Mouse (Mus musculus): ENCODE measurements around the gene Tpsb2.

Gene Tpsb2

DNA sequence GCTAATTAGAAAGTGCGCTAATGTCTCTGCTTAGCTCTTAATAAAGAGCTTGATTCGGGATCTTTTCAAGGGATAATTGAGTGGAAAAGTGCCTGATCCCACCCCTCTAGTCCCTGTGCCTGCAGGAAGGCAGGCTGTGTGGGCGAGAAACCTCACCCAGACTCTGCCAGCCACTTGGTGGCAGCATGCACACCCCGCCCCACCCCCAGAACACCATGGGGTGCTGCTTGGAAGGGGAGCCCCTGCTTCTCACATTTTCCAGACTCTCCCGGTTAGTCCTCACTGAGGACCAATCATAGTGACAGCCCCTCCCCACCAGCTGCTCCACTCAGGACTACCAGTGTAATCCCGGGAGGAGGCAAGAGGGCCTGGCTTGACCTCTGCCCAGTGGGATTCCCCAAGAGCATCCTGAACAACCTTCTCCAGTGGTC is 39.9 kb downstream of the Tpsb2 start:
- peak; percentile 56 to 61 for DNase-seq (ENCODE audit: low spot score in 2 of 2)

DNA sequence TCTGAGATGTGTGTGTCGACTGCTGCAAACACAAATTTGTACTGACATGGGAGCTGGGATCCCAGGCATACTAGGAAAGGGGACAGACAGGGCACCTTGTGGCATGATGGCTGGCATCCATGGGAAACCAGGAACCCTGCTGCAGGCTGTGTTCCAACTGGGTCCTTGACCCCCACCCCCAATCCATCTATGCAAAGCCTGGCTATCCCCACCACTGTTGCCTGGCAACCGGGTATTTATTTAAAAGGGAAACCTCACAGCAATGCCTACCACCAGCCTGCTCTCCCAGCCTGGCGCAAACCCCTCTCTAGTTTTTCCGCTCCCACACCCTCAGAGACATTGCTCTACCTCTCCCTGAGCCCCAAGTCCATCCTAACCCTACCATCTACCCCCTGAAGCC is 41.2 kb downstream of the Tpsb2 start:
- DNase-seq (ENCODE audit: low spot score in 2 of 2), result no peak

DNA sequence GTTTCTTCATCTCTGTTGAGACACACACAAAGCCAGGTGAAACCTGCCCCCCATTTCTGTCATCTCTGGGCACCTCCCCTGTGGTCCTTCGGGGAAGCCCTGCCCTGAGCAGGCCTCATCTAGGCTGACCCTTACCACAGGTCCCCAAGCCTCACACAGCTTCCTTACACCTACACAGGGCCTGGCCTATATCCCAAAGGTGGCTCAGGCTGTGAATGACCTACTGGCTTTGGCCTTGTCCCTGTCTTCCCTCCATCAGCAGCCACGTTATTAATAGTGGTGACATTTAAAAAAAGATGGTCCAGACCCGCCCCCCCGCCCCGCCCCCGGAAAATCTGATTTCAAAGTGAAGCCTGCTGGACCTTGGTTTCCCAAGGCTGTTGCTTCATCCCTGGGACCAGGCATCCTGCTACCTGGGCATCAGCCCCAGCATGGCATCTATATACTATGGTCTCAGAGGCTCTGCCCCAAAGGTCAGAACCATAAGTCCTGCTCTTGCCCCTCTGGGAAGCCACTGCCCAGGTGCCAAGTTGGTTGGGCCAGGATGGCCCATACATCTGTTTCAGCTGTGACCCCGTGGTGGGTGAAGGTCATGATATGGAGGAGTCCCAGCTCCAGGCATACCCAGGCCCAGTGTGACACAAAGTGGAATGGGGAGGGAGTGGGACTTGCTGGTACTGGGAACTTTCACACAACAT is 42.3 kb downstream of the Tpsb2 start:
- no peak for DNase-seq (ENCODE audit: low spot score in 2 of 2)

- DNase-seq (ENCODE audit: low spot score in 2 of 2), result no peak
Observed at GRCm38 (mm10) chr17:25409621-25410020, 43.5 kb downstream of the Tpsb2 start.

DNA sequence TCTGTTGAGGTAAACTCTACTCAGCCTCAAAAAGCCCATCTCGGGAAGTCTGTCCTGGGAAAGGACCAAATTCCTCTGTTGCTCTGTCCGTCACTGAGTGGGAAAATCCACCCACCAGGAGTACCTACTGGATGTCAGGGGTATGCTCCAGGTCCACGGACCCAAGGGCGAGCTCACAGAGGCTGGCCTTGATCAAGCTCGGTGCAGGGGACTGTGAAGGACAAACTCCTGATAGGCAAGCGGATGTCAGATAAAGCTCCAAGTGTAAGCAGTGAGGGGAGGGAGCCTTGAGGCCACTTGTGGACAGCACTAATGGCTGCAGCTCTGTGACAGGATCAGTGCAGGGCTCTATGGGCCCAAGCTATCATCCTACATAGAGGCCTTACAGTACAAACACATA is 44.1 kb downstream of the Tpsb2 start:
- no peak for DNase-seq (ENCODE audit: low spot score in 2 of 2)

GRCm38 (mm10) chr17:25410786-25411185 is 44.7 kb downstream of the Tpsb2 start:
- no peak for DNase-seq (ENCODE audit: low spot score in 2 of 2)

DNA sequence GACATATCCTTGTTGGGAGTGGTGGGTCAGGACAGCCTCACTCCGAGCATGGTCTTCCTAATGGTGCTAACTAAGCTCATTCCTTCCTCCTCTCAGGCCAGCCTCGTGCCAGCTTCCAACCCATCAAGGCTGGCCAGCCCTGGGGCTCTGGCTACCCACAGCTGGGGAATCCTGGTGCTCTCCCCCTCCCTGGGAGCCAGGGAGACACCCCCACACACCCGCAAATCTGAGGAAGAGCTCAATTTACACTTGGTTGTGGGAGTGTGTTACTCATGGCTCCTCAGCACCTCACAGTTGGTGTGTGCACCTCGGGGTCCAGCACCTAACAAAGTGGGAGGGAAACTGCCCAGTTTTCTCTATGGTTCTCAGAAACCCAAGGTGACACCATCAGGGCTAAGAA is 45.1 kb downstream of the Tpsb2 start:
- peak; percentile 57 to 63 for DNase-seq (ENCODE audit: low spot score in 2 of 2)

DNA sequence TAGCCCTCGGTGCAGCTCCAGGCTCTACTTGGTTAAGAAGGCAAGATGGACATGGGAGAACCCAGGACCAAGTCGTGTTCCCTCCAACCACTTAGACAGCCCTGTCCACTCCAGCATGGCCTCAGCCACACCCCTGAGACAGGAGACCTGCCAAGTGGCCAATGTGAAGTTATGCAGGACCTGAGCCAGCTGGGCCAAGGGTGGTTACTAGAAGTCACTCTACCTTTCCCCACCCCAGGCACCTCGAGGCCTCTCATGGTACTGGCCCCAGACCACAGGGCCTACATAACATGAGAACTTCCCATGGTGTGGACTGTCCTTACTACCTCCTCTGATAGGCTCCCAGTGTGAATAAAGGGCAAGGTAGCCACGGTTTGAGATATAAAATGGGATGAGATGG is 48.1 kb downstream of the Tpsb2 start:
- no peak for DNase-seq (ENCODE audit: low spot score in 2 of 2)

DNA sequence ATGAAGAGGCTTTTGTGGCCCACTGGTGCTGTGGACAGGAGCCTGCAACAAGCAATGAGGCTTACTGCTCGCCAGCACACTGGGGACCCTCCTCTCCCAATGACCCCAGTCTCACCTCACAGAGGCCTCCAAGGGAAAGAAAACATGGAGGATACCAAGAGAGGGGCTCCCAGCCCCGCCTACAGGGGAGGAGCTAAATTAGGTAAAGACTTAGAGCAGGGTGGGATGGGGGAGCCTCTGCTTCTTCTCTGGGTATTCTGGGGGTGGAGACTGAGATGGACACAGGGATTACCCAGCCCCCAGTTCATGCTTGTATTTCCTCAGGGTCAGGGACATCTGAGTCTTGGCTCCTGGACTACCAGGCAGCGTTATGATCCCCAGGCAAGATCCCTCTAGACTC is 48.8 kb downstream of the Tpsb2 start:
- DNase-seq (ENCODE audit: low spot score in 2 of 2), result no peak

DNA sequence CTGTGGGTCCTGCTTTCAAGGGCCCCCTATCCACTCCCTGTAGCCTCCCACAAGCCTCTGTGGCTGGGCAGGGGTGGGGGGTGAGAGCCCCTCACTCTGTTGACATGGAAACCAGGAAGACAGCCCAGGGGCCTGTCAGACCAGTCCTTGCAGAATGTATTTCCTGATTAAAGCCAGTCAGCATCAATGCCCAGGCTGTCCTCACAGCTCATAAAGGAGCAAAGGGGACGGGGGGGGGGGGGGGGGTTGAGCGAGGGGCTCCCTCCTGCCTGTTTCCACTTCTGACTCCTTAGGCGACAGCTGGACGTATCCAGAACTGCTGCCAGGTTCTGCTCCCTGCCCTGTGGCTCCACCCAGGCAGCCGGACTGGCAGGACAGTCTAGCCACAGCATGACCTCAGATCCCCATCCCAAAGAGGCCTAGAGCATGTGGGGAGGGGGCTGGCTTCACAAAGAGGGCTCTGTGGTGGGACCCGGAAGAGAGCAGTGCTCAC is 49.4 kb downstream of the Tpsb2 start:
- DNase-seq (ENCODE audit: low spot score in 2 of 2), result no peak

DNA sequence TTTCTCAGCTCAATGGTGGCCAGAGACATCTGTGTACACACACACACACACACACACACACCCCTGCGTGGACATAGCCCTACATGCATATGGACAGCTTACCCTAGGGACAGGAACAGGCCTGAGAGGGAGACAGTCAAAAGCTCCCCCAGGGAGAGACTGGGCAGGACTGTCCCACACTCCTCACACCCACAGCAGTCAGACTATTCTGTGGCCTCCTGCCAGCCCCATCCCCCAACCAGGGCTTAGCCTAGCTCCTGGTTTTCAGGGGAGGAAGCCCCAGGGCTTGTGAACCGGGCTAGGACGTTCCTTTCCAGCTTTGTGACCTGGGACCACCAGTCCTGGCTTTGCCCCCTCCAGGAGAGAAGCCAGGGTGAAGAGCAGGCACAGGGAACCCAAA is 50.1 kb downstream of the Tpsb2 start:
- no peak for DNase-seq (ENCODE audit: low spot score in 2 of 2)

DNA sequence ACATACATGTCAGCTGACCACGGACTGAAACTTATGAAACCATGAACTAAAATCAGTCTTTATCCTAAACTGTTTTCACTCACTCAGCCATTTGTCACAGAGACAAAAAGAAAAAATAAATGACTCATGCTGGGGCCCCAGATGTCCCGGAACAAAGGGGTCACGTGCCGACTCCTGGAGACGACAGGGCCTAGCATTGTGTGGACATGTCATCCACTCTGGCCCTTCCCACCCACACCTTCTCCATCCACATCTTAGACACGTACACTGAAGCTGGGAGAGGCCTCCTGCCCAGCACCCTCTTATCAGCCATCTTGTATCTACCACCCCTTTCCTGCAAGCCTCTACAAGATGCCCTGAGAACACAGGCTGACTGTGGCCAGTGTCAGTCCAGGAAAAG is 51.9 kb downstream of the Tpsb2 start:
- DNase-seq (ENCODE audit: low spot score in 2 of 2), result no peak

All from right cerebral cortex, adult 2 months (tissue).